Mouse (Mus musculus): Measurements from ENCODE around the gene Pde5a.

Gene Pde5a

GRCm38 (mm10) chr3:122763768-122764167 lies 35.0 kb downstream of the Pde5a start:
- in situ Hi-C loops (cut with MboI), result no loop called here

GRCm38 (mm10) chr3:122766930-122767329 lies 38.2 kb downstream of the Pde5a start:
- in situ Hi-C loops (cut with MboI), result no loop called here

- in situ Hi-C loops (cut with MboI), result no loop called here
Measured at GRCm38 (mm10) chr3:122767841-122768240, 39.1 kb downstream of the Pde5a start.

- in situ Hi-C loops (cut with MboI), result no loop called here
Measured at GRCm38 (mm10) chr3:122781417-122781816, 52.7 kb downstream of the Pde5a start.

- in situ Hi-C loops (cut with MboI), result no loop called here
Measured at GRCm38 (mm10) chr3:122784245-122784644, 55.5 kb downstream of the Pde5a start.

DNA sequence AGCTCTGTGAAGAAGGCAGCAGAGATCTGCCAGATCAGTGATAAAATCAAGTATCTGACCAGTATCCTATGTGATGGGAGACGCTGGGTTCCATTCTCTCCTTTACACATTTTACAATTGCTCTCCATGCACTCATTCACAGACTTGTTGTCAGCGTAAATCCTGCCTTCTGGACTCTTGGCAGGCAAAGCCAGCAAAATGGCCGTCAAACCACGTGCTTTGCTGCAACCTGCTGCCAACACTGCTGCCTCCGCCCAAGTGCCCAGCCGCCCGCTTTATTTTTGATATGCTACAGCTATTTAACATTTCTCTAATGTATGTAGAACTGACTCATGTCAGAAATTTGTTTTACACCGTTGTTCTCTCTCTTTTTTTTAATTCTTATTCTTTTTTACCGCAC lies 59.6 kb downstream of the Pde5a start:
- in situ Hi-C loops (cut with MboI), result no loop called here

- in situ Hi-C loops (cut with MboI), result no loop called here
Measured at GRCm38 (mm10) chr3:122789544-122789943, 60.8 kb downstream of the Pde5a start.

GRCm38 (mm10) chr3:122800050-122800449 lies 71.3 kb downstream of the Pde5a start:
- in situ Hi-C loops (cut with MboI), result no loop called here

DNA sequence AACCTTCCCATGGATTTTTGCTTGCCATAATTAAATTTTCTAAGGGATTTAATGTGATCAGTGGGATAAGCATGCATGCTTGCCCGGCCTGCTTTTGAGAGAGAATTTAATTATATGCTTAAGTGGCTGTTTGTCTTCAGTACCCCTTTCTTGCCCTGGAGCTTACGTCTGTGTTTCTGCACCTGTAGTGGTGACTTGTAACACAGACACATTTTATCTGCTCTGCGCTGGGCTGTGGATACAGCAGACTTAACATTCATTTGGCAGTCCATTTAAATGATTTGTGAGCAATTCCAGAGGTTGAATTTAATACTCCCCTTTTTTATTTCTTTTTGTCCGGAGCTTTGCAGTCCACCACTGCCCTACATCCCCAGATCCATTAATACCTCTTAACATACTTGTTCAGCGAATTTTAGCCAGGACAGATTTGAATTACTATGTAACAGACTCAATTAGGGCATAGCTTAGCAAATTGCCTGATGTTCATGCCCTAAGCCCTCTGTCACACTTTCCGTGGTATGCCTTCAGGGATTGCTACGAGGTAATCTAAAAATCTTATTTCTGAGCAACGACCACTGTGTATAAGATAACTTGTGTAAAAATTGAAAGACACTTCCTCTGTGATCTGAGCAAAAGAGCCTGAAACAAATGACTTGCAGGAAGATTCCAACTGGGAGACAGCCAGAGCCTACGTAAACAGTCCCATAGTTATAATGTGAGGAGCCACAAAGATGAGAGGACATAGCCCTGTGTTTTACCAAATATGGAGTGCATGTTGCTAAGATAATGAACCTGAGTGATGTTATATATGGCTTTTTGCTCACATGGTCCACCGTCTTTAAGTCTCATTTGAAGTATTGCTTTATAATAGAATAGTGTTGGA lies 72.0 kb downstream of the Pde5a start:
- in situ Hi-C loops (cut with MboI), result no loop called here

DNA sequence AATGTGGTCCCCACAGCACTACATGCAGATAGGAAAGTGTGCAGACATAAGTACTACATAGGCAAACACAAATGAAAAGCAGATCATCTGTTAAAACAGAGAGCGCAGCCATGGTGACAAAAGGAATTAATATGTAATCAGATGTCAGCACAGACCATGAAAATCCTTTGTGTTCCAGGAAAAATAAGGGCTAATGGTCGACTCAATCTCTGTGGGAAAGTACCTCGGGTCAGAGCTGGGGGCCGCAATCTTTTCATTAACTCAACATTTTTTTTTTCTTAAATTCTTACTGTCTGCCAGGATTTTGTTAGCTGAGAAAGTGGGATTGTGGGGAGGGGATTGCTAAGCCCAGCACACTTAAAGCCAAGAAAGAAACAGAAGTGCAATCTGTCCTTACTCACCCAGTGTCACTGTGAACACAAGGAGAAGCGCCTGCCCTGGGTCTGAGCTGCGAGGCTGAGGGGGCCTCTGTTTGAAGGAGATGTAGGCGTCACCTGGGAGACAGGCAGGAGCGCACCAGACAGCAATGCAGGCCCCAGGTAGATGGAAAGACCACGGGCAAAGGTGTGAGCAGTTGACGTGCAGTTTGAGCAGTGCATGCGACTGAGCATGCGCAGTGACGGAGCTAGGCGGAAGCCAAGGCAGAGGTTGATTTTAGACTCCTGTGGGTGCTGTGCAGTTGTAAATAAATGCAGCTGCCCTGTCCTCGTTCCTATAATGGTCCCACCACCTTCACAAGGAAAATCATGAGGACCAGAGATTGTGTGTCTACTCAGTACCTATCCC lies 72.9 kb downstream of the Pde5a start:
- in situ Hi-C loops (cut with MboI), result no loop called here

- in situ Hi-C loops (cut with MboI), result no loop called here
Measured at GRCm38 (mm10) chr3:122807313-122807712, 78.6 kb downstream of the Pde5a start.

GRCm38 (mm10) chr3:122810090-122810863 lies 81.5 kb downstream of the Pde5a start:
- in situ Hi-C loops (cut with MboI), result no loop called here

DNA sequence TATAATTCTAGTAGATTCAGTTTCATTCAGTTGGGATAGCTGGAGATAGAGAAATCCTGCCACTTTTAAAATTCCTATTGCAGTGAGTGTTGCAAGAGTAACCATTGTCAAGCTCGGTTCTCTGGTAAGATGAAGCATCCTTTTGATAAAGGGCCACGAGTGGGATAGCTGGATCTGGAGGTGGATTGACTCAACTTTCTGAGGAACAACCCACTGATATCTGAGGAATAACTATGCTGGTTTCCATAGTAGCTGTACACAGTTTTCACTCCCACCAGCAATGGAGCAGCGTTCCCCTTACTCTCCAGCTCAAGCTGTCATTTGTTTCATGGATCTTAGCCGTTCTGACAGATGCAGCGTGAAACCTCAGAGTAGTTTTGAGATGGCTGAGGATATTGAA lies 82.2 kb downstream of the Pde5a start:
- in situ Hi-C loops (cut with MboI), result no loop called here

GRCm38 (mm10) chr3:122814531-122814930 lies 85.8 kb downstream of the Pde5a start:
- in situ Hi-C loops (cut with MboI), result no loop called here

GRCm38 (mm10) chr3:122818282-122818681 lies 89.5 kb downstream of the Pde5a start:
- in situ Hi-C loops (cut with MboI), result no loop called here

DNA sequence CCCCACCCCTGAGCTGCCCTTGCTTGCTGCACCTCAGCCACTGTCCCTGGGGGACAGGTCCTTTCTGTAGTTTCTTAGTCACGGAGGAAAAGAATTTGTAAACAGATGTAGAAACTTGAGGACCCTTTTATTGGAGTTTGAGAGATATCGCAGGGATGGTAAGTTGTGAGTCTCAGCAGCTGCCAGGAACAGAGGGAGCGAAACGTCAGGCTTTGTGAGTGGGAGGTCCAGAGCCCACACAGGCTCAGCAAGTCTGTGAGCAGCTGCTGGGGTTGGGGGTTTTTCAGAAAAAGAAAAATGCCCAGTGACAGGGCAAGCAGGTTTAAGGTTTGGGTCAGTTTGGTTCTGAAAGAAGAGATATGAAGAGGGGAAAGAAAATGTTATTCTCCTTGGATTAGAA lies 92.0 kb downstream of the Pde5a start:
- in situ Hi-C loops (cut with MboI), result no loop called here

GRCm38 (mm10) chr3:122828270-122829058 lies 99.7 kb downstream of the Pde5a start:
- in situ Hi-C loops (cut with MboI), result no loop called here

- in situ Hi-C loops (cut with MboI), result no loop called here
Measured at GRCm38 (mm10) chr3:122834519-122834918, 105.8 kb downstream of the Pde5a start.

GRCm38 (mm10) chr3:122835097-122835850 lies 106.5 kb downstream of the Pde5a start:
- in situ Hi-C loops (cut with MboI), result no loop called here

DNA sequence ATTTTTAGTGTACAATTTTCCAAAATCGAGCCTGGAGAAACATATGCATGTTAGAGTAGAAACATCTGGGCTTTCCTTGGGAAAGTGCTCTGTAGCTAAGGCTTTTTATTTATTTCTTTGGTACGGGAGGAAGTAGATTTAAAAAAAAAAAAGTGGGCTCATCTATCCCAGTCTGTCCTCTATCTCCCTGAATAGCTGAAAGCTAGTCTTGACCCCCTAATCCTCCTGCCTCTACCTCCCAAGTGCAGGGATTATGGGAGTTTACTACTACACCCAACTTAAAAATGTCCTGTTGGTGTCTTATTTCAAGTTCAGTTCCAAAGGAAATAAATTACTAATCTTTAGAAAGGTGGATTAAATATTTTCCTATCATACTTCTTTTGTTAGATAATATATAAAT lies 108.9 kb downstream of the Pde5a start:
- in situ Hi-C loops (cut with MboI), result no loop called here

Data from mature B cell (primary cell).